Mouse (Mus musculus): ENCODE data around the gene Atp6v1g3. TPM values are rescaled to one million over a fixed set of nuclear protein-coding genes. Genes with fewer than 3 reads are reported as not detected.

The Atp6v1g3 gene
- total RNA-seq, 2 experiments from 2014 or later = not detected

Other genes with a start within 250 kb of the Atp6v1g3 start
- 1 to 10 TPM; 2.4 to 2.5 TPM for gene Ptprc, start 98.0 kb upstream of the Atp6v1g3 start, total RNA-seq (2021)